15 mouse cellular contexts compared by ENCODE assay signal in the genomic region with DNA sequence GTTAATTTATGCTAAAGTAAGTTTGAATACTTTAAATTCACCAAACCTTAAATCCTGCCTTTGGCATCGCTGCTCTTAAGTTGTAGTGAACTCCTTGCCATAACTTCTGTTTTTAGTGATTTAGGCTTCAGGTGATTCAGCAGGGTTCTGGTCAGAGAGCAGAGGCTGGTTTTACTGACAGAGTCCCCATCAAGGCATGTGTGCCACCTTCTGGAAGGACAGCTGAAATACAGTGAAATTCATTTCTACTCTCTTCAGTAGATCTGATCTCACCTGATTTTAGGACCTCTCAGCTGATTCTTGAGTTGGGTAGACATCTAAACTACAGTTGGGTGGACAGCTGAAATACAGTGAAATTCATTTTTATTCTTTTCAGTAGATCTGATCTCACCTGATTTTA.
DNase-seq lines count a peak whose midpoint lies in the region; ATAC-seq lines count a peak whose summit lies in the region.
"Had no signal": no experiment of that assay in that cellular context is flagged by ENCODE, and none has a peak within 500 bp of the region (broad histone marks: within the 10 kb centered on the region; RNA-seq: fewer than 3 reads in every experiment).

No protein-coding gene starts in this region.

- intact Hi-C loops in left cerebral cortex, postnatal 14 days (cut with DNase I): no loop called here
- intact Hi-C loops in left cerebral cortex, postnatal 36 days (cut with DNase I): no loop called here

- no peak for ATAC-seq in megakaryocyte, adult 5-6 weeks (ENCODE audit: poor library complexity, severe bottlenecking)
- ATAC-seq: hindbrain, embryonic 16.5 days had no signal

- peak; percentile 13 to 15 for DNase-seq in cerebellum, postnatal 14 days
- DNase-seq in cerebellum, adult 11 months: no peak
- DNase-seq in heart, postnatal 4 days: peak; percentile 10
- no peak for DNase-seq in heart, adult 9 months (ENCODE audit: low spot score in 2 of 2)
- peak; percentile 9 to 20 for DNase-seq in left cerebral cortex, postnatal 14 days (ENCODE audit: low spot score in 2 of 2)
- no peak for DNase-seq in left cerebral cortex, postnatal 36 days (ENCODE audit: low spot score in 2 of 2)
- DNase-seq in ZHBTc4 (ENCODE audit: low read depth, low spot score): peak; percentile 6
- DNase-seq: adrenal gland, adult 8-10 months; kidney, adult 8-10 months; liver, embryonic 13.5 days; lung, postnatal 4 days; spleen, adult 18-20 months; thymus, postnatal 25 days had no signal

Comparison
In these comparisons a context has a peak if more than half of its experiments do, and no peak if none do; other contexts are left out.
1. DNase-seq: peak in cerebellum, postnatal 14 days (2 of 2), heart, postnatal 4 days (single experiment), left cerebral cortex, postnatal 14 days (2 of 2) and ZHBTc4 (single experiment); none in cerebellum, adult 11 months (single experiment), heart, adult 9 months (0 of 2) and left cerebral cortex, postnatal 36 days (0 of 2).